Mouse (Mus musculus) adrenal gland, postnatal 25 days (tissue): ENCODE data around the gene Ccdc122. TPM values are rescaled to one million over a fixed set of nuclear protein-coding genes. Genes with fewer than 3 reads are reported as not detected.
A peak's percentile ranks its signal among the peaks of the same experiment; 100 is the strongest.

Experiments
- DNase-seq: peaks from one replicate; pipeline ENCODE4 v3.0.0; 2021; ENCODE audit warnings: mixed read lengths
- total RNA-seq: library from RNA; stranded (reverse); gene quantifications from 2 replicates; pipeline ENCODE4 v1.2.3, GENCODE M21; 2021

Gene Ccdc122
- total RNA-seq, 1 experiment from 2014 or later: 9.8 TPM

DNA sequence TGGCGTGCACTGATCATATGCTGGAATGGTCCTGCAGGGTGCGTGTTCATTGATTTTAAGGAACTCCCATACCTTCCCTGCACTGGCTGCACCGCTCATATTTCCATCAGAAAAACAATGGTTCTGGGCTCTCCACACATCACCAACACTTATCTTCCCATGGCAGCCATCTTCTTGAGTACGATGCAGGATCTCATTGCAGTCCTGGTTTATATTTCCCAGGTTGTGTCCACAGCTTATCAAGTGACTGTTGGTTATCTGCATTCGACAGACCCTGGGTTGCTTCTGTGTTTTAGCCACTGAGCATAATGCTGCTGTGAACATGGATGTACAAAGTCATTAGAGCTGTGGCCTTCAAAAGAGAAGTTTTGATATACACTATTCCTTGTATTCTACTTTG lies 94.0 kb downstream of the Ccdc122 start:
- DNase-seq: no peak

- DNase-seq: no peak
Measured at GRCm38 (mm10) chr14:77136936-77137335, 100.4 kb downstream of the Ccdc122 start.

DNA sequence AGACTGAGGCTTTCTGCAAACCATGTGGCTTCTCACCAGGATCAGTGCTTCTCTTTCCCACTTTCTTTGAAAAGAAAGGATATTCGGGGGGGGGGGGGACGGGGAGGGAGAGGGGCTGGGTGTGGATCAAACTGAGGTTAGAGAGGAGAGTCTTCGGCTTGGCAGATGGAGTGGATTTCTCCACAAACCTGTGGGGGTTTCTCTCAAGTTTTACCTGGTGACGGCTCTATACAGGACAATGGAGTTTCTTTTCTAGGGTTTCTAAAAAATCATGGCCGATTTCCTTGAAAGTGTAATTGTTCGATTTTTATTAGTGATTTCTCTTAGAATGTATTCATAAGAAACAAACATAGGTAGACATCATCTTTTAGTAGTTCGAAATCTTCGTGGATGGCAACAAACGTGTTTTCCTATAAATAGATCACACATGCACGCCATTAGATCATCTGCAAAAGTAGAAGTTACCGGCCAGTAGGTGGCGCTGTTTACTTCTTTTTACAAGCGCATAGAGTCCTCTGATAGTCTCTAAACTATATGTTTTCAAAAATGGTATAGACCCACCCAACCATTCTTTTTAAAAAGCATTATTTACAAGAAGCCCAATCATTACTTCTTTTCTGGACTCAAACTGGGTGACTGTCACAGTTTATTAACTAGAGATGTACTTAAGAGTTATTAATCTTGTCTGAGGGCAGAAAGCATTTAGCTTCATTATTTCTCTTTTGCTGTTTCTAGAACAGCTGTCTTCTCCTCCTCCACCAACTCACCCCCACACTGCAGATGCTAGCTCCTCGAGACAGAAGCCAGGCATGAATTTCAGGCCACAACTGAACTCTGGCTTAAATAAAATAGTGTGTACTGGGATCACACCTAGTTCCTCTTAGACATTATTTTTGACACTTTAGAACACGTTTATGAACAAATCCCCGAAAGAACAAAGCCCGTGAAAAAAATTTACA lies 105.0 kb downstream of the Ccdc122 start:
- peak; percentile 78 for DNase-seq

GRCm38 (mm10) chr14:77145103-77145502 lies 108.5 kb downstream of the Ccdc122 start:
- no peak for DNase-seq

- no peak for DNase-seq
Measured at GRCm38 (mm10) chr14:77147635-77148034, 111.1 kb downstream of the Ccdc122 start.

- no peak for DNase-seq
Measured at GRCm38 (mm10) chr14:77150556-77150955, 114.0 kb downstream of the Ccdc122 start.

GRCm38 (mm10) chr14:77151431-77151830 lies 114.9 kb downstream of the Ccdc122 start:
- DNase-seq: no peak

GRCm38 (mm10) chr14:77156222-77156910 lies 119.8 kb downstream of the Ccdc122 start, which contains the start of gene Enox1:
Gene Enox1, plus strand, starts transcription at chr14:77156763.
- peak; percentile 63 for DNase-seq

- DNase-seq: peak; percentile 45
Measured at GRCm38 (mm10) chr14:77156911-77157504, 120.4 kb downstream of the Ccdc122 start.

GRCm38 (mm10) chr14:77157505-77157911 lies 120.9 kb downstream of the Ccdc122 start:
- DNase-seq: peak; percentile 69

DNA sequence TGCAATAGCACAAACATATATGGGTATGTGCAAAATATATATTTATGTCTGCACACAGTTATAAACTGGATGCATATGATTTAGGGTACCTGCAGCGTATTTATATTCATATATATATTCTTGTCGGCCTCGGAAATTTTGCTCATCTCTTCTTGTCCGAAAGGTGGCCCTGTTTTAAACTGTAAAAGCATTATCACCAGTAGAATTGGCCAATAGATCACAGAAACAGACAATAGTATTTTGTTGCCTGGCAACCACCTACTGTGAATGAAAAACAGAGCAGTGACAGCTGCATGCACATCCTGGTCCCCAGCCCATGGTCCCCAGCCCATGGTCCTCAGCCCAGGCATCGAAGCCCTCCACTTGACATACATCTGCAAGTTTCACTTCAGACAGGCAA lies 122.8 kb downstream of the Ccdc122 start:
- DNase-seq: no peak

Other genes with a start within 250 kb of the Ccdc122 start
- gene Lacc1, start 132 bp downstream of the Ccdc122 start, total RNA-seq: 9.2 and 11.6 TPM in 2 replicates
- gene Enox1, start 120.0 kb downstream of the Ccdc122 start, total RNA-seq: 4.9 and 5.3 TPM in 2 replicates